Mouse (Mus musculus): ENCODE results near the gene Olfr373. TPM values are rescaled to one million over a fixed set of nuclear protein-coding genes. Genes with fewer than 3 reads are reported as not detected.
"Not testable (repeated sequence)": the region's sequence is repeated elsewhere in the genome, so short reads cannot be mapped to it uniquely, and the experiment has no call there.

Gene Olfr373
- polyA plus RNA-seq, 1 experiment from 2014 or later = 0.14 TPM

DNA sequence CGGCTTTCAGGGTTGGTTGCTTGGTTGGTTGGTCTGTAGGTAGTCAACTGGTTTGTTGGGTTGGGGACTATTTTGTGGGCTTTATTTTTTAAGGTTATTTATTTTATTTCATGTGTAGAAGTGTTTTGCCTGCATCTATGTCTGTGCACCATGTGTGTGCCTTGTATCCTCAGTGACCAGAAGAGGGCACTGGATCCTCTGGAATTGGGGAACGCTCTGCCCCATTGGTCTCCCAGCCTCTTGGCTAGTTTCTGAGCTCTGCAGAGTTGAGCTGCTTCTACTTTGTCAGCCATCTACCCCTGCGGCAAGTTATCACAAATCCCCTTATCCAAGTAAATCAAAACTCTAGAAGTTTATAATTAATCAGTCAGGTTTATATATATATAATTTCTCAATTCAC is 4.6 kb downstream of the Olfr373 start:
- peak; percentile 48 for TF ChIP-seq CTCF (IDR thresholded peaks at IDR 0.05; ENCODE audit: low read depth)
- not testable (repeated sequence) for H3K27ac ChIP-seq (ENCODE audit: low read depth, low read length); H3K4me1 ChIP-seq (replicated peaks; ENCODE audit: control insufficient read depth, insufficient read depth, low read length); H3K9ac ChIP-seq (ENCODE audit: low read depth, low read length); H3K9me3 ChIP-seq (ENCODE audit: control insufficient read depth); H3K4me3 ChIP-seq (ENCODE audit: low read depth, low read length); H3K4me2 ChIP-seq (replicated peaks; ENCODE audit: low read depth); H3K27me3 ChIP-seq (replicated peaks; ENCODE audit: control insufficient read depth, insufficient read depth, low read length); ATAC-seq; H3K36me3 ChIP-seq (ENCODE audit: control insufficient read depth, insufficient read depth)
- WGBS = 83% methylated on average over 3 of the region's 3 CpGs

GRCm38 (mm10) chr8:72096721-72097120 is 13.7 kb downstream of the Olfr373 start:
- H3K9ac ChIP-seq (ENCODE audit: low read depth, low read length); H3K36me3 ChIP-seq (ENCODE audit: control insufficient read depth, insufficient read depth); H3K4me2 ChIP-seq (replicated peaks; ENCODE audit: low read depth); H3K4me3 ChIP-seq (ENCODE audit: low read depth, low read length); H3K27me3 ChIP-seq (replicated peaks; ENCODE audit: control insufficient read depth, insufficient read depth, low read length); ATAC-seq; H3K9me3 ChIP-seq (ENCODE audit: control insufficient read depth); H3K4me1 ChIP-seq (replicated peaks; ENCODE audit: control insufficient read depth, insufficient read depth, low read length): not testable (repeated sequence)
- H3K27ac ChIP-seq (ENCODE audit: low read depth, low read length) = 0 out of 2 replicates have a peak overlapping the region, but pooled peaks have one; percentile 30

DNA sequence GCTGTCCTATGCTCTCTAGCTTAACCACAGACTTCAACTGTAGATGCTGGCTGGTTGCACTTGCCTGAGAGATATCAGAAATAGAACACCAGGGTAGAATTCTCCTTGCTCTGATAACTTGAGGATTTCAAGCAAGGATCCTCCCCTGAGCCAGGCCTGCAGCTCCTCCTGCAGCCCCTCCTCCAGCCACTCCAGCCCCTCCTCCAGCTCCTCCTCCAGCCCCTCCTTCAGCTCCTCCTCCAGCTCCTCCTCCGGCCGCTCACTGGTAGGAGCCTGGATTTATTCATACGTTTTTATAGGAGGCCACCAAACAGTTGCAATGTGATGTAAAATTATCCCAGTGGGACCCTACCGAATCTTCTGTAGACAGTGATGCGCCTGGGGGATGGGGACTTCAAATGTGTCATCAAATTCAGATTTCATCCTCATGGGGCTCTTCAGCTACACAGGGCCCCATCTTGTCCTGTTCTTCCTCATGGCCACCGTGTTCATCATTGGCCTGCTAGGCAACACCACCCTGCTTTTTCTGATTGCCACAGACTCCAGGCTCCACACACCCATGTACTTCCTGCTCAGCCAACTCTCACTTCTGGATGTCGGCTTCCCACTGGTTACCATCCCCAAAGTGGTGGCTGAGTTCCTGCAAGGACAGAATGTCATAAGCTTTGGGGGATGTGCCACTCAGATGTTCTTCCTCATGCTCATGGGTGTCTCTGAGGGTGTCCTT is 16.6 kb downstream of the Olfr373 start:
- 52% methylated on average over 6 of the region's 7 CpGs for WGBS

DNA sequence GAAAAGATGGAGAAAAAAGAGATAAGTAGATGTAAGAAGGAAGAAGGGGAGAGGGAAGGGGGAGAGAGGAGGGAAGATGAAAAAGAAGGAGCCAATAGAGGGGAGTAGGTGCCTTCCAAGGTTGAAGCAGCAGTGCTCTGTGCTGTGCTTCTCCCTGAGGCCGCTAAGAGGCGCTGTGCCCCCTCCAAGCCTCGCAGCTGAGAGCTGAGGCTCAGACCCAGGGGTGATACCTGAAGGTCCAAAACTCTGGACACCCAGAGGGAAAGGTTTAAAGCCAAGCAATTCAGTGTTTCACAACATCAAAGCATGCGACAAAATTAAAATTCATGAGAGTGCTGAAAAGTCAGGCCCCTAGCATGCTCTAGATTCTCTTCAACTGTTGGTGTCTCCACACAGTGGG is 22.2 kb downstream of the Olfr373 start:
- WGBS = 30% methylated on average over 4 of the region's 4 CpGs
- H3K9ac ChIP-seq (ENCODE audit: low read depth, low read length) = no peak overlapping the region
- H3K4me2 ChIP-seq (replicated peaks; ENCODE audit: low read depth) = no peak overlapping the region
- H3K4me3 ChIP-seq (ENCODE audit: low read depth, low read length) = no peak overlapping the region
- no peaks in the 10 kb centered on the region for H3K9me3 ChIP-seq (ENCODE audit: control insufficient read depth)
- no peaks in the 10 kb centered on the region for H3K36me3 ChIP-seq (ENCODE audit: control insufficient read depth, insufficient read depth)
- H3K27ac ChIP-seq (ENCODE audit: low read depth, low read length) = no peak overlapping the region
- H3K4me1 ChIP-seq (replicated peaks; ENCODE audit: control insufficient read depth, insufficient read depth, low read length) = no peaks in the 10 kb centered on the region
- peak; percentile 63 for TF ChIP-seq CTCF (IDR thresholded peaks at IDR 0.05; ENCODE audit: low read depth)
- ATAC-seq = no peak
- H3K27me3 ChIP-seq (replicated peaks; ENCODE audit: control insufficient read depth, insufficient read depth, low read length) = no peaks in the 10 kb centered on the region

More for the DNA sequence above, 16.6 kb downstream of the Olfr373 start:
- not testable (repeated sequence) for ATAC-seq; H3K36me3 ChIP-seq (ENCODE audit: control insufficient read depth, insufficient read depth); H3K4me3 ChIP-seq (ENCODE audit: low read depth, low read length); H3K9me3 ChIP-seq (ENCODE audit: control insufficient read depth); H3K4me1 ChIP-seq (replicated peaks; ENCODE audit: control insufficient read depth, insufficient read depth, low read length); H3K27ac ChIP-seq (ENCODE audit: low read depth, low read length); H3K27me3 ChIP-seq (replicated peaks; ENCODE audit: control insufficient read depth, insufficient read depth, low read length); H3K9ac ChIP-seq (ENCODE audit: low read depth, low read length)
- H3K4me2 ChIP-seq (replicated peaks; ENCODE audit: low read depth) = 0 out of 2 replicates have a peak overlapping the region, but pooled peaks have one; percentile 7

DNA sequence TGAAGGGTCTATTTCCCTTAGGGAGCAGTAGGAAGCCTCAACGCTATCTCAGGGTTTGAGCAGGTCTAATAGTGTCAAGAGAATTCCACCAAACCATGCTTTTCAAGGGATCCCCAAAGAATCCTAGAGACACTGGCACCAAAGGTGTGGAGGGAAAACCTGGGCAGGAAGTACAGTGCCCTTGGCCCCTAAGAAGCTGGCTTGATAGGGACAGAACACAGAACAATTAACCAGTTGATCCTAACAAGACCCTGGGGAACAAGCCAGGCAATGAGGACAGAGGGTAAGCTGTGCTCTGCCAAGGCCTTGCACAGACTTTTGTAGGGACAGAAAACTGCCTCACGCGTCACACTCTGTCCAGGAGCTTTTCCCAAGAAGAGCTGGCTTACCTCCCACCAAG is 23.8 kb downstream of the Olfr373 start, which contains the start of gene Olfr374:
Olfr374 (plus strand) TSS at position 301 of the 400 bp plus-strand sequence.
- H3K4me1 ChIP-seq (replicated peaks; ENCODE audit: control insufficient read depth, insufficient read depth, low read length) = no peaks in the 10 kb centered on the region
- no peak within 1 kb of the TSS for H3K4me3 ChIP-seq (ENCODE audit: low read depth, low read length)
- no peak within 1 kb of the TSS for H3K4me2 ChIP-seq (replicated peaks; ENCODE audit: low read depth)
- no peak for ATAC-seq
- no peaks in the 10 kb centered on the region for H3K36me3 ChIP-seq (ENCODE audit: control insufficient read depth, insufficient read depth)
- no peak for TF ChIP-seq CTCF (IDR thresholded peaks at IDR 0.05; ENCODE audit: low read depth)
- H3K27ac ChIP-seq (ENCODE audit: low read depth, low read length) = no peak within 1 kb of the TSS
- H3K9me3 ChIP-seq (ENCODE audit: control insufficient read depth) = no peaks in the 10 kb centered on the region
- WGBS = 76% methylated on average over 3 of the region's 3 CpGs
- H3K9ac ChIP-seq (ENCODE audit: low read depth, low read length) = no peak within 1 kb of the TSS
- H3K27me3 ChIP-seq (replicated peaks; ENCODE audit: control insufficient read depth, insufficient read depth, low read length) = no peaks in the 10 kb centered on the region

- Histone ChIP-seq H3K4me1 (replicated peaks; ENCODE audit: control insufficient read depth, insufficient read depth, low read length) (no peaks in the 10 kb centered on the region), H3K4me2 (replicated peaks; ENCODE audit: low read depth) (no peak overlapping the region), H3K36me3 (ENCODE audit: control insufficient read depth, insufficient read depth) (no peaks in the 10 kb centered on the region), H3K27me3 (replicated peaks; ENCODE audit: control insufficient read depth, insufficient read depth, low read length) (no peaks in the 10 kb centered on the region), H3K9ac (ENCODE audit: low read depth, low read length) (no peak overlapping the region), H3K9me3 (ENCODE audit: control insufficient read depth) (no peaks in the 10 kb centered on the region), H3K27ac (ENCODE audit: low read depth, low read length) (no peak overlapping the region), H3K4me3 (ENCODE audit: low read depth, low read length) (no peak overlapping the region)
- no peak for TF ChIP-seq CTCF (IDR thresholded peaks at IDR 0.05; ENCODE audit: low read depth)
- WGBS = 73% methylated on average over 6 of the region's 6 CpGs
- no peak for ATAC-seq
Measured at GRCm38 (mm10) chr8:72110876-72111275, 27.9 kb downstream of the Olfr373 start.
